Mouse (Mus musculus): ENCODE measurements around the gene Mpg.

The Mpg gene

GRCm38 (mm10) chr11:32201922-32202685 is 24.2 kb upstream of the Mpg start:
- no peak for DNase-seq (ENCODE audit: low spot score in 2 of 2)

- peak; percentile 93 to 97 for DNase-seq (ENCODE audit: low spot score in 2 of 2)
Observed at GRCm38 (mm10) chr11:32205058-32205873, 21.0 kb upstream of the Mpg start, which contains the start of gene Snrnp25. Snrnp25 (plus strand) TSS chr11:32205415.

- no peak for DNase-seq (ENCODE audit: low spot score in 2 of 2)
Observed at GRCm38 (mm10) chr11:32210623-32211022, 15.7 kb upstream of the Mpg start.

GRCm38 (mm10) chr11:32215372-32216162 is 10.7 kb upstream of the Mpg start:
- DNase-seq (ENCODE audit: low spot score in 2 of 2): no peak

- DNase-seq (ENCODE audit: low spot score in 2 of 2): no peak
Observed at GRCm38 (mm10) chr11:32216851-32217250, 9.5 kb upstream of the Mpg start.

GRCm38 (mm10) chr11:32218501-32219050 is 7.7 kb upstream of the Mpg start:
- DNase-seq (ENCODE audit: low spot score in 2 of 2): no peak

GRCm38 (mm10) chr11:32219287-32219686 is 7.0 kb upstream of the Mpg start:
- no peak for DNase-seq (ENCODE audit: low spot score in 2 of 2)

- DNase-seq (ENCODE audit: low spot score in 2 of 2): no peak
Observed at GRCm38 (mm10) chr11:32220607-32221224, 5.6 kb upstream of the Mpg start.

GRCm38 (mm10) chr11:32221225-32221950 is 4.9 kb upstream of the Mpg start:
- DNase-seq (ENCODE audit: low spot score in 2 of 2): no peak

- no peak for DNase-seq (ENCODE audit: low spot score in 2 of 2)
Observed at GRCm38 (mm10) chr11:32221951-32222409, 4.3 kb upstream of the Mpg start, which contains the start of gene Rhbdf1. Rhbdf1 (minus strand) TSS chr11:32222300.

GRCm38 (mm10) chr11:32222570-32223194 is 3.6 kb upstream of the Mpg start:
- no peak for DNase-seq (ENCODE audit: low spot score in 2 of 2)

- no peak for DNase-seq (ENCODE audit: low spot score in 2 of 2)
Observed at GRCm38 (mm10) chr11:32223297-32223967, 2.9 kb upstream of the Mpg start.

GRCm38 (mm10) chr11:32224468-32225139 is 1.7 kb upstream of the Mpg start:
- no peak for DNase-seq (ENCODE audit: low spot score in 2 of 2)

GRCm38 (mm10) chr11:32225222-32226104 is 842 bp upstream of the Mpg start:
- DNase-seq (ENCODE audit: low spot score in 2 of 2): no peak

- DNase-seq (ENCODE audit: low spot score in 2 of 2): no peak
Observed at GRCm38 (mm10) chr11:32227041-32227440, 736 bp downstream of the Mpg start.

- DNase-seq (ENCODE audit: low spot score in 2 of 2): no peak
Observed at GRCm38 (mm10) chr11:32227555-32227954, 1.2 kb downstream of the Mpg start.

- DNase-seq (ENCODE audit: low spot score in 2 of 2): no peak
Observed at GRCm38 (mm10) chr11:32228292-32228845, 2.1 kb downstream of the Mpg start.

GRCm38 (mm10) chr11:32230220-32230619 is 3.9 kb downstream of the Mpg start:
- no peak for DNase-seq (ENCODE audit: low spot score in 2 of 2)
